Mouse (Mus musculus) frontal cortex, adult 2 months (tissue): ENCODE measurements around the gene Taf15. TPM values are rescaled to one million over a fixed set of nuclear protein-coding genes. Genes with fewer than 3 reads are reported as not detected.
"Not testable (repeated sequence)": the region's sequence is repeated elsewhere in the genome, so short reads cannot be mapped to it uniquely, and the experiment has no call there.

ENCODE experiments used
- DNase-seq, 2 experiments: peaks; one replicate each; pipeline ENCODE4 v3.0.0; 2022; ENCODE audit warnings: low spot score in 1 of 2; ENCODE audit errors: extremely low spot score in 1 of 2
- polyA plus RNA-seq: library from polyadenylated mRNA; depleted of rRNA; stranded (reverse); fragments of >200 nt; gene quantifications from 2 replicates; pipeline ENCODE4 v1.2.3, GENCODE M21; 2012; rRNA removed

The Taf15 gene
- polyA plus RNA-seq, 1 experiment: 70.9 TPM

GRCm38 (mm10) chr11:83534609-83535423, 61.9 kb downstream of the Taf15 start:
- peak in 1 of 2 experiments; percentile 76 for DNase-seq

GRCm38 (mm10) chr11:83536831-83537230, 63.9 kb downstream of the Taf15 start:
- DNase-seq: no peak

- no peak for DNase-seq
Observed at GRCm38 (mm10) chr11:83538705-83539314, 65.9 kb downstream of the Taf15 start.

DNA sequence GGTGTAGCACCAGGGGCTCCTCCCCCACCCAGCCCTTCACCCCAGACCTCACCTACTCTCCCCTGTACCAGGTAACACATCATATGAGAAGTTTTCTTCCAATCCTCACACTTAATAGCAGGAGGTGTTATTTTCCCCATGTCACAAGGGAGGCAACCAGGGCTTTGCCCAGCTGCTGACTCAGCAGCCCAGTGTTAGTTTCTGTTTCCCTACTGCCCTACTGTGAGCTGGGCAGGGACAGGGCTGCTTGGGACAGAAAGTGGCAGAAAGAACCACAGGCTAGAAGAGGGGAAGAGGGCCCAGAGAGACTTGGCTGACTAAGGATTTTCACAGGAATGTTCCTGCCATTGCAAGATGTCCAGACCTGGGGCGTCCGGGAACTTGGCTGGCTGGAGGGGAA, 68.0 kb downstream of the Taf15 start:
- no peak for DNase-seq

DNA sequence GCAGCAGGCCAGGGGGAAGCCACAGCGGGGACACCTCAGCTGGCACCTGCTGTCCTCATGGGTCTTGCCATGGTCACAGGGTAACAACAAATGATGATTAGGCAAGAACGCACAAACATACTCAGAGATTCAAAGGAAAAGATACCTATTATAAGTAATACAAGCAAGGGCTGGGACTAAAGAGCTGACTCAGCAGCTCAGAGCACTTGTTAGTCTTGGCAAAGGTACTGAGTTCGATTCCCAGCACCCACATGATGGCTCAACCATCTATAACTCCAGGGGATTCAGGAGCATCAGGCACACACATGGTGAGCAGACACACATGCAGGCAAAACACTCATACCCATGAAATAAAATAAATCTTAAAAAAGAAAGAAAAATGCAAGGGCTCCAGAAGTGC, 68.5 kb downstream of the Taf15 start:
- no peak for DNase-seq

GRCm38 (mm10) chr11:83544214-83544613, 71.3 kb downstream of the Taf15 start:
- DNase-seq: no peak

- DNase-seq: no peak
Observed at GRCm38 (mm10) chr11:83550186-83550632, 77.3 kb downstream of the Taf15 start.

GRCm38 (mm10) chr11:83551037-83551436, 78.2 kb downstream of the Taf15 start:
- DNase-seq: not testable (repeated sequence)

DNA sequence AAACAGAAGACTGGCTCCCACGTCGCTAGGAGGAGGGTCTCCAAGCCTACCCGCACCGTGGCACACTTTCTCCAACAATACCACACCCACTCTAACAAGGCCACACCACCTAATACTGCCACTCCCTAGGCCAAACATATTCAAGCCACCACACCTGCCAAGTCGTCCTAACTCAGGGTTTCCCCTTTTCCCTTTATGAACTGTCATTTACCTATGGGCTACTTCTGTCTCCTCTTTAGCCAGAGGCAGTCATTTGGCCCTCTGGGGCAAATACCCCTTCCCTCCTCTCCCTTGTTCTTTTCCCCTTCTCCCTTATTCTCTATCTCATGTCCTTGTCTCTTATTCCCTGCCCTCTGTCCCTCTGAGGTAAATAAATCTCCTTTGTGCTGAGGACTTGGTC, 78.8 kb downstream of the Taf15 start:
- no peak for DNase-seq

Other genes starting within 250 kb of the Taf15 start
- not detected in 2 replicates for gene Slfn14, start 186.4 kb upstream of the Taf15 start, polyA plus RNA-seq
- 115 and 125 TPM in 2 replicates for gene Ap2b1, start 174.1 kb upstream of the Taf15 start, polyA plus RNA-seq
- 7.3 and 8.7 TPM in 2 replicates for gene Pex12, start 170.5 kb upstream of the Taf15 start, polyA plus RNA-seq
- 341 and 351 TPM in 2 replicates for gene Rasl10b, start 63.9 kb upstream of the Taf15 start, polyA plus RNA-seq
- gene Gas2l2, start 43.6 kb upstream of the Taf15 start, polyA plus RNA-seq: 0.04 TPM in 1 of 2 replicates, not detected in the other
- gene 1700020L24Rik, start 35.4 kb upstream of the Taf15 start, polyA plus RNA-seq: 0.60 and 0.80 TPM in 2 replicates
- gene Mmp28, start 10.0 kb upstream of the Taf15 start, polyA plus RNA-seq: 3.6 and 3.9 TPM in 2 replicates
- gene Heatr9, start 49.1 kb downstream of the Taf15 start, polyA plus RNA-seq: not detected in 2 replicates
- 0.69 and 1.00 TPM in 2 replicates for gene Ccl5, start 57.4 kb downstream of the Taf15 start, polyA plus RNA-seq
- gene Ccl9, start 105.5 kb downstream of the Taf15 start, polyA plus RNA-seq: 1.8 TPM in 2 replicates
- 2.6 and 2.9 TPM in 2 replicates for gene Ccl6, start 120.0 kb downstream of the Taf15 start, polyA plus RNA-seq
- gene Rpl9-ps1, start 172.5 kb downstream of the Taf15 start, polyA plus RNA-seq: not detected in 2 replicates
- gene Ccl3, start 176.3 kb downstream of the Taf15 start, polyA plus RNA-seq: 1.1 and 1.3 TPM in 2 replicates
- gene Ccl4, start 189.5 kb downstream of the Taf15 start, polyA plus RNA-seq: 0.56 and 0.61 TPM in 2 replicates
- 1.5 and 2.1 TPM in 2 replicates for gene Wfdc17, start 230.9 kb downstream of the Taf15 start, polyA plus RNA-seq
- gene Wfdc18, start 235.9 kb downstream of the Taf15 start, polyA plus RNA-seq: 3.9 and 4.7 TPM in 2 replicates